Mouse (Mus musculus): ENCODE results near the gene Vmn1r11. TPM values are rescaled to one million over a fixed set of nuclear protein-coding genes. Genes with fewer than 3 reads are reported as not detected.

Gene Vmn1r11
- not detected in 2 replicates for polyA plus RNA-seq (2015; fragmentation: Nextera tagmentation; extraction: Ambion mirVana)

DNA sequence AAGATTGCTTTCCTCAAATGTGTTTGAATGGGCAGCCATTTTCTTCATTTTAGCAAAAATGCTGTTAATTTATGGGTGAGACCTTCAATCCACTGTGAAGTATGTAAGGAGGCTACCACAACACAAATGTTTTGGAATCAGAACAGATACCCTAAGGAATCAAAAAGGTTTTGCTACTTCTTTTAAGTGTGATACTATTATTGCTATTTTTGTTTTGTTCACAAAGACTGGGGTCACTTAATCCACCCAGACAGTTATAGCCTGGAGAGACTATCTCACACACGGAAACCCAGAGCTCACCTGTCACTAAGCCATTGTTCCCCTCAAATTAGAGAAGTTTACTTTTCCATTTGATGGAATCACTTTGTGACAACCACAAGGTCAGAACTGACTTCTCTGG, at the start of gene Vmn1r11:
Vmn1r11 (plus strand) TSS at position 301 of the 400 bp plus-strand sequence.
- H3K4me1 ChIP-seq (ENCODE audit: insufficient read depth) = no peaks in the 10 kb centered on the region
- H3K9me3 ChIP-seq (ENCODE audit: low read length) = no peaks in the 10 kb centered on the region
- no peak within 1 kb of the TSS for H3K9ac ChIP-seq (replicated peaks)
- DNase-seq (no peak), ATAC-seq (no peak)
- WGBS (ENCODE audit: insufficient replicate concordance) = 62% methylated on average over 1 of the region's 1 CpGs
- H3K27me3 ChIP-seq (ENCODE audit: insufficient read depth, low read length) = no peaks in the 10 kb centered on the region
- no peak for TF ChIP-seq CTCF (IDR thresholded peaks at IDR 0.05; ENCODE audit: low read depth)
- TF ChIP-seq EP300 (IDR thresholded peaks at IDR 0.05; ENCODE audit: low read depth) = no peak
- H3K27ac ChIP-seq (ENCODE audit: low read depth) = no peak within 1 kb of the TSS
- no peak within 1 kb of the TSS for H3K4me3 ChIP-seq (ENCODE audit: low read depth, low read length)
- H3K4me2 ChIP-seq (ENCODE audit: low read depth, low read length) = no peak within 1 kb of the TSS
- no peaks in the 10 kb centered on the region for H3K36me3 ChIP-seq (replicated peaks; ENCODE audit: insufficient read depth, low read length)

DNA sequence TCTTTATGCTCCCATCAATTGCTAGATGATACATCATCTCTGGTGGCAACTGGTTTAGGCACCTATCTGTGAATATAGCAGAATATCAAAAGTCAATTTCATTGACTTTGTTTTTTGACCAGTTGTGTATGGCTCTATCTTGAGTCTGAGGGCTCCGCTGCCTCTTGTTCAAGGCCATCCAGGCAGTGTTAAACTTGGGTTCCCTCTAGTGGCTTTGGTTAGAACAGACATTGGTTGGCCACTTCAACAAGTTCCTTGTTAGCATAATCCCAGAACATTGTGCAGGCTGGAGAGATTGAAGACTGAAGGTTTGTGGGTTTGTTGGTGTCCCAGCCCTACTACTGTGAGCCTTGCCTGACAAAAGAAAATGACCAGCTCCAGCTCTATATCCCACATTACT, 26.9 kb upstream of the Vmn1r11 start:
- ATAC-seq = no peak
- no peak for TF ChIP-seq EP300 (IDR thresholded peaks at IDR 0.05; ENCODE audit: low read depth)
- peak; percentile 40 for TF ChIP-seq CTCF (IDR thresholded peaks at IDR 0.05; ENCODE audit: low read depth)

GRCm38 (mm10) chr6:57109154-57109553, 24.1 kb upstream of the Vmn1r11 start, which contains the start of gene Vmn1r10:
TSS of gene Vmn1r10 (plus strand) at chr6:57109454.
- Histone ChIP-seq H3K9me3 (ENCODE audit: low read length) (no peaks in the 10 kb centered on the region), H3K4me3 (ENCODE audit: low read depth, low read length) (no peak within 1 kb of the TSS), H3K36me3 (replicated peaks; ENCODE audit: insufficient read depth, low read length) (no peaks in the 10 kb centered on the region), H3K9ac (replicated peaks) (no peak within 1 kb of the TSS), H3K27ac (ENCODE audit: low read depth) (no peak within 1 kb of the TSS), H3K4me2 (ENCODE audit: low read depth, low read length) (no peak within 1 kb of the TSS), H3K4me1 (ENCODE audit: insufficient read depth) (no peaks in the 10 kb centered on the region), H3K27me3 (ENCODE audit: insufficient read depth, low read length) (no peaks in the 10 kb centered on the region)
- TF ChIP-seq CTCF (IDR thresholded peaks at IDR 0.05; ENCODE audit: low read depth) = no peak
- ATAC-seq = no peak
- DNase-seq = no peak
- whole genome bisulfite sequencing (ENCODE audit: insufficient replicate concordance) = 66% methylated on average over 3 of the region's 3 CpGs

More for the DNA sequence above, 26.9 kb upstream of the Vmn1r11 start:
- 70% methylated on average over 1 of the region's 1 CpGs for WGBS (ENCODE audit: insufficient replicate concordance)
- Histone ChIP-seq H3K4me3 (ENCODE audit: low read depth, low read length) (no peak overlapping the region), H3K27me3 (ENCODE audit: insufficient read depth, low read length) (no peaks in the 10 kb centered on the region), H3K36me3 (replicated peaks; ENCODE audit: insufficient read depth, low read length) (no peaks in the 10 kb centered on the region), H3K9ac (replicated peaks) (no peak overlapping the region), H3K4me2 (ENCODE audit: low read depth, low read length) (no peak overlapping the region), H3K9me3 (ENCODE audit: low read length) (no peaks in the 10 kb centered on the region), H3K27ac (ENCODE audit: low read depth) (no peak overlapping the region), H3K4me1 (ENCODE audit: insufficient read depth) (no peaks in the 10 kb centered on the region)
- no peak for DNase-seq

DNA sequence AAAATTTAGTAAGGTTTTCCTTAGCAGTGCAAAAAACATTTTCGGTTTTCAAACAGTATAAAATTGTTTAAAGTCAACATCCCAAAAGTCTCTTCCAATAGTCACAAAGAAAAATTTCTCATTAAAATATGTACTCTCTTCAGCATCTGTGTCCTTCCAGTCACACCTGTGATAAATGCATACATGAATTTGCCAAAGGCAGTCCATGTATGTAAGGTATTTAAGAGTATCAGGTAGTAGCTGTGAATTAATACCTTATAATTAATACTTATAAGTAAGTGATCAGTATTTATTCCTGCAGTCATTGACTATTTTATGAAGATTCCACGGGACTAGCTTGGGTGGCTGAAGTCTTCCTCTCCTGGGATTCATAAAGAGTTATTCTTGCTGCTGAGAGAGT, 23.4 kb downstream of the Vmn1r11 start, which contains the start of gene Vmn1r12:
Vmn1r12 (plus strand) TSS at position 301 of the 400 bp plus-strand sequence.
- Histone ChIP-seq H3K36me3 (replicated peaks; ENCODE audit: insufficient read depth, low read length) (no peaks in the 10 kb centered on the region), H3K9me3 (ENCODE audit: low read length) (no peaks in the 10 kb centered on the region), H3K9ac (replicated peaks) (no peak within 1 kb of the TSS), H3K4me1 (ENCODE audit: insufficient read depth) (no peaks in the 10 kb centered on the region), H3K4me2 (ENCODE audit: low read depth, low read length) (no peak within 1 kb of the TSS), H3K4me3 (ENCODE audit: low read depth, low read length) (no peak within 1 kb of the TSS), H3K27me3 (ENCODE audit: insufficient read depth, low read length) (no peaks in the 10 kb centered on the region), H3K27ac (ENCODE audit: low read depth) (no peak within 1 kb of the TSS)
- TF ChIP-seq CTCF (IDR thresholded peaks at IDR 0.05; ENCODE audit: low read depth) (no peak), EP300 (IDR thresholded peaks at IDR 0.05; ENCODE audit: low read depth) (no peak)
- DNase-seq (no peak), ATAC-seq (no peak)
- 67% methylated on average over 2 of the region's 2 CpGs for WGBS (ENCODE audit: insufficient replicate concordance)

Other genes starting within 250 kb of the Vmn1r11 start
- gene Nt5c3, start 209.5 kb upstream of the Vmn1r11 start, polyA plus RNA-seq (2015; fragmentation: Nextera tagmentation; extraction: Ambion mirVana) = 113 and 127 TPM in 2 replicates
- 0.25 and 0.26 TPM in 2 replicates for gene Vmn1r4, start 209.4 kb upstream of the Vmn1r11 start, polyA plus RNA-seq (2015; fragmentation: Nextera tagmentation; extraction: Ambion mirVana)
- gene Vmn1r5, start 163.2 kb upstream of the Vmn1r11 start, polyA plus RNA-seq (2015; fragmentation: Nextera tagmentation; extraction: Ambion mirVana) = not detected in 2 replicates
- not detected in 2 replicates for gene Vmn1r6, start 136.2 kb upstream of the Vmn1r11 start, polyA plus RNA-seq (2015; fragmentation: Nextera tagmentation; extraction: Ambion mirVana)
- gene Vmn1r7, start 108.1 kb upstream of the Vmn1r11 start, polyA plus RNA-seq (2015; fragmentation: Nextera tagmentation; extraction: Ambion mirVana) = not detected in 2 replicates
- not detected in 2 replicates for gene Vmn1r8, start 101.2 kb upstream of the Vmn1r11 start, polyA plus RNA-seq (2015; fragmentation: Nextera tagmentation; extraction: Ambion mirVana)
- not detected in 2 replicates for gene Vmn1r9, start 66.7 kb upstream of the Vmn1r11 start, polyA plus RNA-seq (2015; fragmentation: Nextera tagmentation; extraction: Ambion mirVana)
- not detected in 2 replicates for gene Vmn1r10, start 24.0 kb upstream of the Vmn1r11 start, polyA plus RNA-seq (2015; fragmentation: Nextera tagmentation; extraction: Ambion mirVana)
- not detected in 2 replicates for gene Vmn1r12, start 23.5 kb downstream of the Vmn1r11 start, polyA plus RNA-seq (2015; fragmentation: Nextera tagmentation; extraction: Ambion mirVana)
- not detected in 2 replicates for gene Vmn1r13, start 69.8 kb downstream of the Vmn1r11 start, polyA plus RNA-seq (2015; fragmentation: Nextera tagmentation; extraction: Ambion mirVana)
- gene Vmn1r14, start 98.2 kb downstream of the Vmn1r11 start, polyA plus RNA-seq (2015; fragmentation: Nextera tagmentation; extraction: Ambion mirVana) = not detected in 2 replicates
- gene Vmn1r15, start 124.5 kb downstream of the Vmn1r11 start, polyA plus RNA-seq (2015; fragmentation: Nextera tagmentation; extraction: Ambion mirVana) = not detected in 2 replicates
- not detected in 2 replicates for gene Vmn1r16, start 196.0 kb downstream of the Vmn1r11 start, polyA plus RNA-seq (2015; fragmentation: Nextera tagmentation; extraction: Ambion mirVana)
- gene Vmn1r17, start 230.3 kb downstream of the Vmn1r11 start, polyA plus RNA-seq (2015; fragmentation: Nextera tagmentation; extraction: Ambion mirVana) = not detected in 2 replicates

All from liver, postnatal 0 days (tissue).